Mouse (Mus musculus) embryo, embryonic 10 days (tissue): ENCODE data around the gene Krtcap2.
A peak's percentile ranks its signal among the peaks of the same experiment; 100 is the strongest.

Experiments used
- DNase-seq: peaks from one replicate; pipeline ENCODE4 v3.0.0-alpha.2; 2015; ENCODE audit warnings: low spot score

The Krtcap2 gene

DNA sequence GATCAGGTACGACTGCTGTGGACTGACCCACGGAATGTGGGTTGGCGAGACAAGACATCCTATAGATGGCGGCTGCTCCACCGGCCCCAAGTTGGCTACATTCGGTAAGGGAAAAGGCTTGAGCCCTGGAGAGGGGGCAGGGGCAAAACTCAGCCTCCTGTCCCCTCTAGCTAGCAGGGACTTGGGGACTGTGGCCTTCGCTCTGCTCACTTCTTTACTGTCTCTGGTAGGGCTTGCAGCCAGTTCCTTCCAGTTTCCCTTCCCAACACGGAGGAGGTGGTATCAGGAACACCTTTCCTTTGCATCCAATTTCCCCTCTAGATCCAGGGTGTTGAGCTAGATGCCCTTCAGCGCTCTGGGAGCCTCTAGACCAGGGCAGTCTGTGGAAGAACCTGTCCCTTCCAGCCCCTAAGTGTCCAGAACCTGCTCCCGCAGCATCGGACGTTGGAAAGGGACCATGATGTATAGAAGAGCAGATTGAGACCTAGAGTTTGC, 20.4 kb upstream of the Krtcap2 start:
- no peak for DNase-seq

DNA sequence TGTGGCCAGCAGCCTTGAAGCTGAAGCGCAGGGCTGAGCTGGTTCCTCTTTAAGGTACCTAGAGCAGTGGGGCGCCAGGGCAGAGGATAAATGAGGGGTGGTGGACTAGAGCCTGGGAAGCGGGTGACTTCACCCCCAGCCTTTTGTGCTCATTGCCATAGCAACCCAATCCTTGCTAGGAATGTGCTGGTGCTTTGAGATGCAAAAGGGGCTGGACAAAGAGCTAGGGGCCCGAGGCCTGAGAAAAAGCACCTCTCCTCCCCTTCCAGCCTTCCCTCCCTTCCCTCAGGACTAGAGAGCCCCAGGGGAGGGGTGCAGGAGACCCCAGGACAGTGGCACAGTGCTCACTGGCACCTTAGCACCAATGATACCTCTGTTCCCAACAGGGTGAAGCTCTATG, 19.8 kb upstream of the Krtcap2 start:
- DNase-seq = peak; percentile 89

GRCm38 (mm10) chr3:89226361-89226760, 19.4 kb upstream of the Krtcap2 start:
- DNase-seq = peak; percentile 54

DNA sequence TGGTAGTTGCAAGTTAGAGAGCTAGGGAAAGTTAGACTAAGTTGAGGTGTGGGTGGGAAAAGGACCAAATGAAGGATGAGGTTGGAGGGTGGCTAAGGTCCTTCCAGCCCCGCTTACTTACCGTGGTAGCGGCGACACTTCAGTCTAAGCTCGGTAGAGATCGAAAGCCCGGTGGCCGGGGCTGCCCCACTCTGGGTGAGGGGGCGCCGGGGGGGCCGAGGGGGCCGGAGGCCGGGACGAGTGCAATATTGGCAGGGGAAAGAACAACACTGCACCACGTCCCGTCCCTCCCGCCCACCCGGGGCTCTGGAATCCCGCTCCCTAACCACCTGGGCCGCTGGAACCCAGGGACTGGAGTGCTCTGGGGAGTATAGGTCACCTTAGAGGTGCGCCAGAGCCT, 18.9 kb upstream of the Krtcap2 start, which contains the start of gene Mtx1:
Mtx1 (minus strand) TSS at position 189 of the 400 bp plus-strand sequence.
- DNase-seq = peak; percentile 19

- DNase-seq = peak; percentile 99
These were observed 18.2 kb upstream of the Krtcap2 start for GRCm38 (mm10) chr3:89227307-89228179.

- peak; percentile 96 for DNase-seq
These were observed 17.6 kb upstream of the Krtcap2 start for GRCm38 (mm10) chr3:89228180-89228549.

DNA sequence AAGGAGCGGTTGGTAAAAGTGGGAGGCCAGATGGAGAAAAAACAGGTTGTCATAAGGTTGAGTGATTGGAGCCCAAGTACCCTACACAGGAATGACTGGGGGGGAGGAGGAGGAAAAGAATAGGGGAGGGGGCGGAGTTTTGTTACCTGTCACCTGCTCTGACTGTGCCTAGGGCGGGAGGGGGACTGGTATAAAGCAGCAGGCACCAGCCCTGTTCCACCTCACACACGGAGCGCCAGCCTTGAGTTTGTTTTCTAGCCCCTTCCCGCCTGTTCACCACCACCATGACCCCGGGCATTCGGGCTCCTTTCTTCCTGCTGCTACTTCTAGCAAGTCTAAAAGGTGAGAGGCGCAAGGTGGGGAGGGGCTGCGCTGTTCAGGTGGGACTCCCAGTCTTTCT, 16.9 kb upstream of the Krtcap2 start, which contains the start of gene Muc1:
Muc1 (plus strand) TSS at position 222 of the 400 bp plus-strand sequence.
- DNase-seq = no peak

- no peak for DNase-seq
These were observed 16.5 kb upstream of the Krtcap2 start for GRCm38 (mm10) chr3:89229276-89229675.

DNA sequence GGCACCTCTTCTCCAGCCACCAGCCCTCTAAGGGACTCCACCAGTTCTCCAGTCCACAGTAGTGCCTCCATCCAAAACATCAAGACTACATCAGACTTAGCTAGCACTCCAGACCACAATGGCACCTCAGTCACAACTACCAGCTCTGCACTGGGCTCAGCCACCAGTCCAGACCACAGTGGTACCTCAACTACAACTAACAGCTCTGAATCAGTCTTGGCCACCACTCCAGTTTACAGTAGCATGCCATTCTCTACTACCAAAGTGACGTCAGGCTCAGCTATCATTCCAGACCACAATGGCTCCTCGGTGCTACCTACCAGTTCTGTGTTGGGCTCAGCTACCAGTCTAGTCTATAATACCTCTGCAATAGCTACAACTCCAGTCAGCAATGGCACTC, 15.2 kb upstream of the Krtcap2 start:
- no peak for DNase-seq

DNA sequence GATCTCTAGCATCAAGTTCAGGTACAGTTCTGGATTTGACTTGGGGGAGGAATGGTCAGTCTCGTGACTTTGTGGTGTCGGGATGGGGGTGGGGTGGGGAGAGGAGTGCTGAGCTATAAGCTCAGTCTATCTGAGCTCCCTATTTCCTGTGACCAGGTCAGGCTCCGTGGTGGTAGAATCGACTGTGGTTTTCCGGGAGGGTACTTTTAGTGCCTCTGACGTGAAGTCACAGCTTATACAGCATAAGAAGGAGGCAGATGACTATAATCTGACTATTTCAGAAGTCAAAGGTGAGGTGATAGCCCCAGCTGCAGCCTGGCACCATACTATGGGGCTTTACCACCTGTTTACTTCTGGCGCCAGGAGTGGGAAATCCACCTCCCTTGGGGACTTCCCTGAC, 14.4 kb upstream of the Krtcap2 start:
- no peak for DNase-seq

GRCm38 (mm10) chr3:89231772-89232275, 13.9 kb upstream of the Krtcap2 start:
- no peak for DNase-seq

GRCm38 (mm10) chr3:89232614-89233013, 13.2 kb upstream of the Krtcap2 start:
- no peak for DNase-seq

GRCm38 (mm10) chr3:89233562-89234110, 12.1 kb upstream of the Krtcap2 start:
- no peak for DNase-seq

DNA sequence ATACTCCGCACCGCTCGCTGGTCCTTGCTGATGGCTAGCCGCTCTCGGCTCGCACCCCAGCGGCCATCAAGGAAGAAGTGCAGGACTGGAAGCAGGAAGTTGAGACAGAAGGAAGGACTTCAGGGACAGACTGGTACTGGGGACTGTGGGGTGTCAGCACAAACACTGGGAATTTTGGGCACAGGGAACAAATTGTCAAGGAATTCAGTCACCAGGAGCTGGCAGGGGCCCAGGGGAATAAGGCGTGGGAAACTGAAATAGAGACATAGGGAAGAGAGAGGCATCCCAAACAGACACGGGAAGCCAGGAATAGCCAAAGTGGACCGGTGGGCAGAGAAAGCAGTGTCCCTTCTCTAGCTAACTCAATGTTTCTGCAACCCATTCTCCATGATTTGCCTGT, 9.2 kb upstream of the Krtcap2 start:
- DNase-seq = no peak

GRCm38 (mm10) chr3:89237682-89238081, 8.1 kb upstream of the Krtcap2 start:
- DNase-seq = no peak

DNA sequence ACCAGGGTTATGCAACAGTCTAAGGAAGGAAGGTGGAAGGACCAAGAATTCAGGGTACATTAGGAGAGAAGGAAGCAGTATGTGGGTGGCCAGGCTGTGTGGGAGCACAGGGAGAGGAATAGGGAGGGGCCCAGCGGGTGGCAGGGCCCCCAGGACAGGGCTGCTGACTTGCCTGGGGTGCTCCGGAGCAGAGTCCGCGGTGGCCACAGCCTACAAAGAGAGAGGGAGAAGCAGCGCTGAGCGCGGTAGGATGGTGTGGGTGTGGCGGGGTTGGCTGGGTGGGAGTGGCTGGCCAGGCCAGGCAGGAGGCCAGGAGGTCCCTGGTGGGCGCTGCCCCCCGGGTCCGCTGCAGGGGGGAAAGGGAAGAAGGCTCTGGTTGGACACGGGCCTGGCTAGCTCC, 7.3 kb upstream of the Krtcap2 start:
- DNase-seq = no peak

DNA sequence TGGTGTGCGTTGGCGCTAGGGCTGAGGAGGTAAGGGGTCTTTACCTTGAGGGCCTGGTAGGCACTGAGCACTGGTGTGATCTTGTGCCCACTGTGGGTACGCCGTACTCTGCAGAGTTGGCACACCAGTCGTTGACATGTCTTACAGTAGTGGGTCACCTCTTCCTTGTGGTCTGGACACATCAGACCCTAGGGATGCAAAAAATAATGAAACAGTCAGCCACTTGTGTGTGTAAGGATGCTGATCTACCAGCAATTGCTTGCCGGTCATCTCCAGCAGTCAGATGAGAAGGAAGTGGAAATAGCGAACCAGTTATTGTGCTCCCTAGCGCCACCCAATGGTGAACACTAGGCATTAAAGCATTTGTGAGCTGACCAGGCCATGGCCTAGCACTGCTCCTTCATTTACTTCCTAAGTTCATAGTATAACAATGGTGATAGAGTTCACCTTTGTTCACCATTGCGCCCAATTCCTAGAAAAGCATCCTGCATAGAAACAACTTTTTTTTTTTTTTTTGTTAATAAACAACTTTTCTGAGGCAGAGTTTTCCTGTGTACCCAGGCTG, 3.4 kb upstream of the Krtcap2 start:
- DNase-seq = peak; percentile 77

DNA sequence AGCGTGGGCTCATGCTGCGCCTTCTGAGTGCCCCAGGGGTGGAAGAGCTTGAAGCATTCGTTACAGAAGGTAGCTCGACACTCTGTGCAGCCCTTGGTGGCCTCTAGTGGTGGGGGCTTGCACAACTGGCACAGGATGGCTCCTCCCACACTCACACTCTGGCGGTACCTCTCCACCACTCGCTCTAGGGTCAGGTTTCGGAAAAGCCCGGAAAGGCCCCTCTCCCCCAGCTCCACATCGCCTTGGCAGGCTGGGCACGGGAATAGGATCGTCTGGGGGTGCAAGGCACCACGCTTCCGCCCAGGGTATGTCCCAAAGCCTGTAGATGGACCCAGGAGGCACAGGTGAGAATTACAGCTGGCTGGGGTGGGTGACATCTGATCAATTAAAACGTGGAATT, 2.2 kb upstream of the Krtcap2 start:
- DNase-seq = peak; percentile 80

GRCm38 (mm10) chr3:89244158-89244981, 1.4 kb upstream of the Krtcap2 start:
- no peak for DNase-seq

DNA sequence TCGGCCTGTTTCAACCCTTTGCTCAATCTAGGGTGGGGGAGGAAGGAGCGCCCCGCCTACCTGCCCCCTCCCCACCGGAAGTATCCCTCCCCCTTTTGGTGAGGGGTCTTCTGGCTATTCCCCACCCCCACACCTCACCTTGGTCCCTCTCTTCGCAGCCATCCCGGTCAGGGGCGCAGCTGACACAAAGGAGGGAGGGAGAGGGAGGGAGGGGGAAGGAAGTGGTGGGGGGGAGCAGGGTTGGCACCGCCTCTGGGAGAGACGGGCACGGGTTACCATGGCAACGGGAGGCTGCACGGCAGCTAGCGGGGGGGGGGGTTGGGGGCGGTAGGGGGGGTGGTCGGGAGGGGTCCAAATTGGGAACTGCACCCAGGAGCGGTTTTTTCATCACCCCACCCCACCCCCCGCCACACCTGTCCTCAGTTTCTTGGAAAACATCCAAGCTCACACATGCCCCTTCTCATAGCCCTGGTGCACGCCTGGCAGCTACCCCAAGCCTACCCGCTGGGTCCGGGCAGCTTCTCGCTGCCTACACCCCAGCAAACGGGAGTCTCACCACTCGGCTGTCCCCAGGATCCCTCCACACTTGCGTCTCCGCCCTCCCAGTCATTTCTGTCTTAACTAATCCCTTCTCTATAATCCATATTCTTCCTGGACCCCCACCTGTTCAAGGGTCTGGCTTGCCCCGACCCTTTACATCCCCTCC, 631 bp upstream of the Krtcap2 start:
- no peak for DNase-seq
